Mouse (Mus musculus): ENCODE measurements at regions not wholly inside any gene's neighbourhood (a gene's known extent, or its start where the extent isn't known, plus 50 kb on each side); places are given as distances from the start of the nearest gene placed in this dataset.

DNA sequence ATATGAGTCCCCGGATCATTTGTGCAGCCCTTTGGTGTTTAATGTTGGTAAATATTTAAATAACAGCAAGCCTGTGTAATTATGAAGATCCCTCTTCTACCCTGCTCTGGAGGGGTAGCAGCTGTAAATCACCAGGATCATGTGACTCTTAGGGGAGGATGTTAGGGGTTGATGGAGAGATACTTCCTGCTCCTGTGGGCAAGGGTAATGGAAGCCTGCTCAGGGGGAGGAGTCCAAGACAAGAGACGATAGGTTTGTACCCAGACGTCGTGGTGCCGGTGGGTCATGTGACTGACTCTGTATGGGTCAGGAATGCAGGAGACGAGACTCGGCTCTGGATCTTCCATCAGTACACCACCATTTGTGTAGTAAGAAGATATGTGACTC, 166.7 kb downstream of the Cdh26 start:
- no peak for DNase-seq

DNA sequence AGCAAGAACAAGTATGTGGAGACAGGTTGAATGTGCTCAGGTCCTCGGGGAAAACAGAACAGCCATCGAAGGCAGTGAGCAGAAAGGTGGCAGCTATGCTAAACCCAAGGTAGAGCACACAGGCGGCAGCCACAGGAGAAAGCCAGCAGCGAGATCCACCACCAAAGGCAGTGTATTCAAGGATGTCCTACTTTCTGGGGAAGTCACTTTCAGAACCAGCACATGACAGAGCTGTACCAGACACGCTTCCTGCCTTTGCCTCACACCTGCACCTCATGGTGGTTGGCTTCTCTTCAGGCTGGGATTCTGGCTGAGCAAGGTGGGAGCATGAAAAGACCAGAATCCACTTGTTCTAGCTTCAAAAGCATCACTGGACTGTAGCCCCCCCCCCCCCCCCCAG, 168.0 kb downstream of the Cdh26 start:
- no peak for DNase-seq

DNA sequence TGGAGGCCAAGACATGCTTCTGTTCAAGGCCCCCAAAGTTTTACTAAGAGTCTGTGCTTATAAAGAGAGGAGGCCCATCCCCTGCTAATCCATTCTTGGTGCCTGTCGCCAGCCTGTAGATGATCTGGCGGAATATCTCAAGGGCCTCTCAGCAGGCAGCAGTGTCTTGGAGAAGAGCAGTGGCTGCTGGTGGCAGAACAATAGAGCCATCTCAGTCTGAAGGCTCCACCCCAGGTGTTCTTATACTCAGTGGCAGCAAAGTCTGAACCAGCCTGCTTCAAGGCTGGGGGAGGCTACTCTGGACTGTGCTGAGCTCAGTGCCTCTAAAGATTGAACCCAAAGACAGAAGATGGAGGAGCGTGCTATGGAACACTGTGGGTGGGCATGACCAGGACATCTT, 168.5 kb downstream of the Cdh26 start:
- DNase-seq: no peak

DNA sequence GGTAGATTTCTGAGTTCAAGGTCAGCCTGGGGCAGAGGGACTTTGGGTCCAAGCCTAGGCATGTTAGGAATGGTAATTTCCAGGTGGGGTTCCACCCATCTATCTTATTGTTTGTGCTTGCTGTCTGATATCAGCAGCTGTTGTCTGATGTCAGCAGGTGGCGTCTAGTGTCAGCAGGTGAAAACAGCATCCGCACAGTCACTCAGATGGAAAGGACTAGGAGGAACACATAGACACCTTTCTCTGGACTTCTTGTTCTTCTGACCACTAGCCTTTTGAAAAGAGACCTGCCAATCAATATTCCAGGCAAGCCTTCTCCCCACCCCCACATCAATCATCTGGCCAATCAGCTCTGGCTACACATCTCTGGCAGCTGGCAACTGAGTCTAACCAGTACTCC, 173.1 kb downstream of the Cdh26 start:
- no peak for DNase-seq

DNA sequence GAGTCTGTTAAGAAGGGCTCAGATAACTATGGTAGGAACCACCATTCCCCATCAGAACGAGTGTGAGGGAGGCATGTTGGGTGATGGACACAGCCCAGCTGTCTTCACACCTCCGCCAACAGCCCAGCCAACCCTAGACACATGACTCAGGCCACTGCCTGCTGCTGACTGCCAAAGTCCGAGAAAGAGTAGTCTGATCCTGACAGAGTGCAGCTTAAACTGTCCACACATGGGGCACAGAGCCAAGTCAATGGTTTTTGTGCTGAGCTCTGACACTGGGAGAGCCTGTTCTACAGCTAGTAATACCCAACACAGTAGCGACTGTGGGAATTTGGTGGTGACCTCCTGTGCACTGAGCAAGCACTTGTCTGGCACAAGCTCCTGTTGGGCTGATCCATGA, 176.4 kb downstream of the Cdh26 start:
- DNase-seq: peak in 1 of 2 experiments; percentile 24

DNA sequence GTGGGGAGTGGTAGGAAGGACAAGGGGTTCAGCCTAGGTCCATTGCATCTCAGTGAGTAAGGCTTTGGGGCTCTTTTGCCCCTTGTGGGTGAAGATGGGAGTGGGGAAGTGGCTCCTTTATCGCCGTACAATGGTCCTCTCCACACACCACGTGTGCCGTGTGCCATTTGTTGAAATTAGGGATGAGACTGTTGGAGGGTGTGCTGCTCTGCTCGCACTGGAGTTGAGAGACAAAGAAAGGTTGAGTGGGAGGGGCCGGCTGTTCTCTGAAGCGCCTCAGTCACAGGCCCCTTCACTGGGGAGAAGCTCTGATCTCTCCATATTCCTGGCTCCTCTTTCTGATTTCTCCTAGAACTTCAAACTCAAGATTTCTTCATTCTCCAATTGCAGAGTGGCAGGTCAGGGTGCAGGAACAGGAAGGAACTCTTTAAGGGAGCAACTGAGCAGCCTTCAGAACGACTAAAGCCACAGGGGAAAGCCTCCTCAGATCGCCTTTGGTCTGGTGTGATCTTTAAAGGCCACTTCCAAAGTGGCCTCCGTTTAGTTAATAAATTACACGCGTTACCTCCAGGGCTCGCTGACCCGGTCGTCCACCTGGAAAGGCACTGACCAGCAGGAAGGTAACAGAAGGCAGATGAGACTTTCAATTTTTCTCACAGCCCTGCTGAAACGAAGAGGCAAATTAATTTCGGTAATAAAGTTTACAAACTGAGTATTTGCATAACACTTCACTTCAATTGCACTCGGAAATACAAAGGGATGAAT, 180.1 kb downstream of the Cdh26 start:
- no peak for DNase-seq

DNA sequence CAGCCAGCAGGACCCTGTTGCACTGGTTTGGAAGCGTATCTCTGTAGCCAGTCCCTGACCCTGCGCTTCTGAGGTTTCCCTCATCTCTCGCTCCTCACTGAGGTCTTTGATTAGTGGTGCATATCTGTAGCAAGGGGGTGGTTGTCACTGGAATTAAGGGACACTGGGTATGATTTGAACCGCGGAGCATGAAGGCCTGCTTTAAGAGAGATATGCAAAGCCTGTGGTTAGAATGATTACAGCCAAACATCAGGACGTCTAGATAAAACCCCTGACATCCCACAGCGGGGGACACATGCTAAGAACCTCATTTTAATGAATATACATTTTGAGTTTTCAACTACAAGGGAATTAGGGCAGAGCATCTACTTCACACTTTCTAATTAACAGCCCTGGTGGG, 184.4 kb downstream of the Cdh26 start:
- no peak for DNase-seq

DNA sequence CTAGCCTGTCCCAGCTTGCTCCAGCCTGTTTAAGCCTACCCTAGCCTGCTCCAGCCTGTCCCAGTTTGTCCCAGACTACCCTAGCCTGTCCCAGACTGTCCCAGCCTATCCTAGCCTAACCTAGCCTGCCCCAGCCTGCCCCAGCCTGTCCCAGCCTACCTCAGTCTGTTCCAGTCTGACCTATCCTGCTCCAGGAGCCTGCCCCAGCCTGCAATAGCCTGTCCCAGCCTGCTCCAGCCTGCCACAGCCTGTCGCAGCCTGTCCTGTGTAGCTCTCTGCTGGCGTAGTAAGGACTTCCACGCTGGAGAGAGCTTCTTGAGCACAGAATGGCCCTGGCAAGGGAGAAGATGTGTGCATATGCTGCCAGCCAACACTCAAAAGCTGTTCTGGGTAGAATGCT, 192.5 kb downstream of the Cdh26 start:
- DNase-seq: peak; percentile 30 to 36

DNA sequence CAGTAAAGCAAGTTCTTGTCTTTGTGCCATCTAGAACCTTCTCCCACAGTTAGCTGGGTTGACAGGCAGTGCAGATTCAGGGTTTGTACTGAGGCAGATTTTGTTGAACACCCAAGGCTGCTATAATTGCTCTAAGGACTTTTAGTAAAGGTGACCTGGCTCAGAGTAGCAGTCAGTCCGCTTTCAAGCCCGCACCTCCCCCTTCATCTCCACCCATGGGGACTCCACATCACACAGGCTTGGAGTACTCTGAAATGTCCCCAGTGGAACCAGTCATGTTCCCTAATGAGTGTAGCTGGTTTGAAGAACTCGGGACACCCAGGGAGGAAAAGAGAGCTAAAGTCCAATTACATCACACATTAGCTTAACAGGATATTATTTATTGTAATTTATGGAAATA, 194.1 kb downstream of the Cdh26 start:
- DNase-seq: no peak

DNA sequence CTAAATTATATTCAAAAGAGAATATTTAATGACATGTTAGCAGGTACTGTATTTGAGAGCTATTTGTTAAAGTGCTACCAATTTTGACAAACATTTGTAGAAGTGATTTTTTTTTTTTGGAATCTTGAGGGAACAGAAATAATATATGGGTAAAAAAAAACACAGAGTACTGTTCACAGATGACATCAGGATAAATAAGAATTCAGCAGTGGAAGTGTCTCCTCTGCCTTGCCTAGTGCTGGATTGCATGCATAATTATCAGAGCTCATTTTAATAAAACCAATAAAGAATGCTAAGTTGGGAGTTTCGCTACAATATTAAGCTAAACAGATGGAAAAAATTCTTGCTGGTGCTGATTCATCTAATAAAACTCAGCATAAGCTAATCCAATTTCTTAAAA, 194.6 kb downstream of the Cdh26 start:
- no peak for DNase-seq

DNA sequence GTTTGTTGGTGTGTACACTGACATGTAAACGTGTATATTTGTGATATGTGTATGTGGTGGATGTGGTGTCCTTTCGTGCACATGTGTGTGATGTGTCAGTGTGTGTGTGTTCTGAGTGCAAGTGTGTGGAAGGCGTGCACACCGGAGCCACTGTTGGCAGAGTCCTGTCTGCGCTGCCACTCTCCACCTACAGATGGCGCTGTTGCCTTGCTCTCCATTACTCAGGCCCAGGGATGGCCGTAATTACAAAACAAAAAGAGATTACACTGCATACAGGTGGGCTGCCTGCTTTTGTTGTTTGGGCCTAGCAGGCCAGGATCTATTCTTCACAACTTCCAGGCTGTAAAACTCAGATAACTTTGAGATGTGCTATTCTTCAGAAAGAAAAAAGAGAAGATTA, 199.4 kb downstream of the Cdh26 start:
- peak; percentile 56 to 61 for DNase-seq

DNA sequence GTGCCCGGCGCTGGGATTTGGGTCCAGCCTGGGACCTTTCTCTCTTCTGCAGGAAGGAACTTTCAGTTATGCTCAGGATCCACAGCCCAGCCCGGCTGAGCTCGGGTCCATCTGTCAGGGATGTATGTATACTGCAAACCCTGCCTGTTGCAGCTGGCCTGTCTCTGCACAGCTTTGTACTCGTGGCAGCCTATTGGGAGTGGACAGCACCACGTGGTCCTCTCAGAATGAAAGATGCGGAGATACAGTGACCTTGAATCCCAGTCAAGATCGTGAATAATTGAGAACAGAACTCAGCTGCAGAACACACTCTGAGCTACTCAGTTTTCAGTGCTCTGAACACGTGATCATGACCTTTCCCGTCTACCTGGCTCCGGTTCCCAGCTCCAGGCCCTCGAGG, 200.2 kb downstream of the Cdh26 start:
- DNase-seq: no peak

DNA sequence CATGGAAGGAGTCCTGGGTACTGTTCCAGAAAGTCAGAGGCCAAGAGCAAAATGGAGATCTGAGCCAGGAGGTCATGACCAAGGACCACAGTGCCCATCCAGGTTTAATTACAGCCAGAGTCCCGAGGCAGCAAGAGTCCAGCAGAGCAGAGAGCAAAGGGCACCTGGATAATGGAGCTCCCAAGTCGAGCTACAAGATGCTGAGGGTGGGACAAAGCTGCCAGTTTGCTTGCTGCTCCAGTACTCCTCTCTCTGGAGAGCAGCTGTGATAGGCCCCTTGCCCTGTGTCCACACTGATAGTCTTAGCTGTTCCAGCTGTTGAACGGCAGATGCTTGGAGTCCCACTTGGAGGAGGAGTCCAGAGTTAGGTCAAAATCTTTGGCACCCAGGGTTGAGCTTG, 201.0 kb downstream of the Cdh26 start:
- no peak for DNase-seq

DNA sequence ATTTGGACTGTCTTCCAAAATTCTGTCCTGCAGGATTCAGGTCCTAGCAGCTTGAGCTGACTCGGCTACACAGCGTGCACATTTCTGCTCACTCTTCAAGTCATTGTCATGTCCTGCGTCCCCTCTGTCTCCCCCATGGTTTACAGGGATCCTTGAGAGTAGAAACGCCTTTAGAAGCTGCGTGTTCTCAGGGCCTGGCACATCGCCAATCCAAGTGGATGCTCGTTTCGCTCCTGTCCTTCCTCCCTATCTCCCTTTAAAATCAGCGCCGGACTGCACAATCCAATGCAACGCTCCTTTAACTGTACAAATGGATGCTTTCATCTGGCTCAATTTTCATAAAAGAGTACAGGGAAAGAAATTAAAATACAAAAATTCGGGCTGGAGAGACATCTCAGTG, 201.6 kb downstream of the Cdh26 start:
- DNase-seq: no peak

DNA sequence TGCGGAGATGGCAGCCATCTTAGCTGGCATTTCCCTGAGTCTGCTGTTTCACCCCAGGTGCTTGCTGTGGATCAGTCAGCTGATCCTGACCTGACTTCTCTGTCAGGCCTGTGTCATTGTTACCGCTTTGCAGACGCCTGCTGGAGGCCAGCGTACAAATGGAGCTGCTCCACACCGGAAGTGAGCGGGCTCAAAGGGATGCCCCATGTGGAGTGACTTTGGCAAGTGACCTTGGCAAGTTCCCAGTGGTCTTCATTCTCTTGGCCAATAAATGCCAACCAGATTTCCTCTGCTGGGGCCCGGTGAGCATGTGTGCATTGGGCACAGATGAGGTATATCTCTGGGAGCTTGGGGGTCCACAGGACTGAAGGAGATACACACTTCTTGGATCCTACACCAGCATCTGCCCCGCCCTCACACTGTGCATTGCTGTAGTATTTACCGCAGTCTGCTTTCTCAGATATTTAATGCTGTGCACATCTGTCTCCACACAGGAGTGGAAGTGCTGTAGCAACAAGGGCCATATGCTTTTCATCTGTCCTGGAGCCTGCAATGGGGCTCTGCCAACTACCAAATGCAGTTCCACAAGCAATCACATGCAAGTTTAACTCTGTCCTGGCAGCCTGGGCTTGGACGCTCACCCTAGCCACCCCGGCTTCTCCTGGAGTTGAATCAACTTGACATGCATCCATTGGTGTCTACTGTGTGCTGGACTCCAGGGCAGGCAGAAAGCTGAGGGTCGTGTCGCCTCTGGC, 202.7 kb downstream of the Cdh26 start:
- no peak for DNase-seq

DNA sequence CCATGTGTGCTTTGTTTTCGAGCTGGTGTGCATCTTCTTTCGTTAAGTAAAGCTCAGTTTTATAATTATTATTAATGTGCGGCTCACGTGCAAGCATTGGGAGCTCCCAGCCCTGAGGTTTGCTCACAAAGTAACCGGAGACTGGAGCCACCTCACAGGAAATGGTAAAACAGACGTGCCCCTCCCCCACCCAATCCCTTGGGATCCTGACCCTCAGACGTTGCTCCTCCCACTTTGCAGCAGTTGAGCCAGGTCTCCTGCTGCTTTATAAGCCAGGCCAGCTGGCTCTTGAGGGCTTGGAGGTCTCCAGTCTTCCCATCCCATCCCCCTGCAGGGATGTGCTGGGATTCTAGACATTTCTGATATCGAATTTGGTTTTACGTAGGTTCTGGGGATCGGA, 203.8 kb downstream of the Cdh26 start:
- no peak for DNase-seq

DNA sequence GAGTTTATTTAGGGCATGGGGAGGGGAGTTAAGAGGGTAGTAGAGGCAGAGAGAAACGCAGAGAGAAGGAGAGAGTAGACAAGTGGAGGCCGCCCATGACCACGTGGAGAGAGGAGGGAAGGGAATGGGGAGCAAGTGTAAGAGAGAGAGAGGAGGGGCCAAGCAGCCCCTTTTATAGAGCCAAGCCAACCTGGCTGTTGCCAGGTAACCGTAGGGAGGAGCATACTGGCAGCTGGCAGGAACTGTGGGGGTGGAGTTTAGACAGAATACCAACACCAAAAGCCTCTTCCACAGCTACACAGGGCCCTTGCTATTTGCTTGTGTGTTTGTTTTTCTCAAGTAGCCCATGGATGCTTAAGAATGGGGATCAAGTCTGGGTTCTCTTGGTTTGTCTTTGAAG, 205.4 kb downstream of the Cdh26 start:
- no peak for DNase-seq

DNA sequence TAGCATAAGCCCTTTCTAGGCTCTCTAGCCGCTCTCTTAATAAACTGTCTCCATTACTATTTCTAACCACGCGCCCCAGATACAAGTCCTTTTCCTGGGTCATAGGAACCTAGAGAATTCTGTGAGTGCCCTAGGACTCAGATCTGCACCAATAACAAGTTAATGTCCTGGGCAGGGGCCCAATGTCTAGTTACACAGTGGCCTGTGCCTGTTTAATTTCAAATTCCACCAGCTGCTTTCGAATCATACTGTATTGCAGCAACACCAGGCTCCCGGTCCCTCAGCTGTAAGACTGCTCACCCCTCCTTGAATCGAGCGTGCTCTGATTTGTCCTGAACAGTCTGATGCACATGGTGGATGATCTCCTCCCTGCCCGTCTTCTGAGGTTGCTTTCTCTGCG, 206.6 kb downstream of the Cdh26 start:
- DNase-seq: no peak

DNA sequence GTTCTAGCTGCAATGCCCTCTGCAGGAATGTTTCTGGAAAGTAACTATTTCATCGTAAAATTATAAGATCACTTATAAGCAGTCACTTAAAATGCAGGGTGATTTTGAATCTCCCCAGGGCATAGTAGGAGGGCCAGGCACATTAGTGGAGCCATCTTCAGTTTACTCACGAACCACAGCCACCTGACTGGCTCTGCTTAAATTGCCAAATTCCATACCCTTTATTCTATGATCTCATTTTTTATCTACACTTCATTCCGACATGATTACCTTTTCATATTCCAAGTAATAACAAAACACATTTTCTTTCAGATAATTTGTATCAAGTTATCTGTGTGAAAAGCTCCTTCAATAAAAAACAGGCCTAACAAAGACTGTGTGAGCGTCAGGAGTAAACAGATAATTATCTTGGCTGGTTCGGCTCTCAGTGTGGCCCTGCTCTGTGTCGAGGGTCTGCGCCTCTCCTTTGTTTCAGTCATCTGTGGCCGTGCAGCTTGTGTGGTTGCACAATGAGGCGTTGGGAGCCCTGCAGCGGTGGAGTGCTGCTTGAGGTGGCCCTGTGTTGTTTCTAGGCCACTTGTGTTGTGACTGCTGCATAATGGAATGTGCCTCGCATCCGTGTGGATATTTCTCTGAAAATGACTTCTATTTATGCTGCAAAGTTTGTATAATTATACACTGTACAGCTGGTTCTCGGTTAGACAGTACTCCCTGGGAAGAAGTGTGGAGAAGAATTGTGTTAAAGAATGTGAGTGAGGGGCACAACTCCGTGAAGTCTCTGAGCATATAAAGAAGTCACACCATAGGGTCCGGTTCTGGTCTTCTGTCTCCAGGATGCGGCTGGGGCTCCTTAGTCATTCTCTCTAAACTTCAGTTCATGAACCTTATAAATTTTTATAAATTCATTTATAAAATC, 212.1 kb downstream of the Cdh26 start:
- DNase-seq: no peak

DNA sequence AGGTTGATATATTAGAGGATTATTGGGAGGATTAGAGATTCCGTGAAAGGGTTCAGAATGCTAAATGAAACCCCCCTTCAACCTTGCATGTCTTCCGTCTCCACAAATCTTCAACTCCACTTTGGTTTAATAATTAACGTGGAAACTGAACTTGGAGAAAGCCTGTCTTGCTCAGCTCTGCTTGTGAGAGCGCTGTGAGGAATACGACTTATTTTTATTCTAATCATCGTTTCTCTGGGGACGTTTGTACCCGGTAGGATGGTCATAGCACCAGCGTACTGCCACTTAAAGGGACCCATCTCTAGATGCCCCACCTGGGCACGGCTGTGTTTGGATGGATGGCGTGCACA, 212.7 kb downstream of the Cdh26 start:
- no peak for DNase-seq

DNA sequence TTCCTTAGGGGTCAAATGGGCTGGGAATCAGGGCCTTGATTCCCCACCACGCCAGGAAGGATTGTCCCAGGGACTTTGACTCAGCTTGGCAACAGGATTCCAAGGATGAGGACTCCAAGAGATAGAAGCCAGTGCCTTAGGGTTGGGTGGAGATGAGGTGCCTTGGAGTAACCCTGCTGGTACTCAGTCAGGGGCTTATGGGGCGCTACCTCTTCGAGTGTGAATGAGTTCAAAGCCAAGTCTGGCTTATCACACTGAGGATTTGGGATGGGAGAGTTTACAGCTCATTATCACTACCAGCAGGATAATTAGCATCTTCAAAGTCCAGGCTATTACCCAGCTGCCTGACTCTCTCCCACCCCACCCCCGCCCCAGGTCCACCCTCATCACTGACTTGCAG, 213.5 kb downstream of the Cdh26 start:
- DNase-seq: no peak

DNA sequence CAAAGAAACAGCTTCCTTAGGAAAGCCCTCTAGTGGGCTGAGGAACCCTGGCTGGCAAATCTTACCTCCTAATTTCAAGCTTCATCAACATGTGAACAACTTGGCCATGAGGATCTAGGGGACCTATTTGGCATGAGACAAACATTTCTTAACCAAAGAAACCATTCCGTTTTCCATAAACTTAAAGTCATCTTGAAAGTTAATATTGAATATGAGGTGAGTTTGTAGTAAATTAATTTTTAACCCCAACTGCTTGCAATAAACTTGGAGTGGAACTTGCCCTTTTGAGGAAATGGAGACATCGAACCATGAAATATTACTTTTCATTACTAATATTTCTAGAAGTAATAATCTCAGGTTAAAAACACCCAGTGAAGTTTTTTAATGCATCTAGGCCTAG, 229.7 kb downstream of the Cdh26 start:
- DNase-seq: no peak

DNA sequence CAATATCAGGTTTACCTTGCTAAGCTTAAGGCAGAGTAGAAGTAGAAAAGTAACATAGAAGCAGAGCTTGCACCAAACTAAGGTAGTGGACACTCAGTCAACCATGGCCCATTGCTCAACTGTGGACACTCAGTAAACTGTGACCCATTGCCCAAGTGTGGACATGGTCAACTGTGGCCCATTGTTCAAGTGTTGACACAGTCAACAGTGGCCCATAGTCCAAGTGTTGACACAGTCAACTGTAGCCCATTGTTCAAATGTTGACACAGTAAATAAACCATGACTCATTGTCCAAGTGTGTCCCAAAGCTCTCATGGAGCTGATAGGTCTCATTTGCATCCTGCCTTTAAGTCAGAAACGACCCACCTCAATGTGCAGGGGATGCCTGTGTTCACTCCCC, 232.1 kb downstream of the Cdh26 start:
- no peak for DNase-seq

Data from layer of hippocampus, postnatal 36 days (tissue).